Mouse (Mus musculus): Measurements from ENCODE around the gene Adamts17. TPM values are rescaled to one million over a fixed set of nuclear protein-coding genes. Genes with fewer than 3 reads are reported as not detected.

The Adamts17 gene
- polyA plus RNA-seq, 1 experiment = 6.8 TPM

DNA sequence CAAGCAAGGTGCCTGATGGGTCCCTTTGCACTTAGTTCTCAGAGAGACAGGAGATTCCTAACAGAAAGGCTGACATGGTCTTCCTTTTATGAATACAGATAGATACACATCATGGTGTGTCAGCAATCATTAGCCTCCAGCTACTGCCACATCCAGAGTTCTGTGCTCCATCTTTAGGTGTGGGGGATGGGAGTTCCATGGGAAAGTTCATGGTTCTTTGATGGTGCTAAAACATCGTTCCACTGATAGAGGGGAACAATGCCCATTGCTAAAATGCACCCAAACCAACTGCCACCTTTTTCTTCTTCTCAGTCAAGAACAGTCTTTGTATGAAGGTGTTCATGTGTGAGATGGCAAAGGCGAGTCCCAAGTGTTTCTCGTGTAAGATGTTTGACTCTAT lies 215.3 kb downstream of the Adamts17 start:
- TF ChIP-seq CTCF (IDR thresholded peaks at IDR 0.05; ENCODE audit: control insufficient read depth, insufficient read depth, insufficient replicate concordance, low read depth, low read length) = no peak
- no peak for TF ChIP-seq POLR2A (IDR thresholded peaks at IDR 0.05; ENCODE audit: control insufficient read depth, low read depth, low read length)
- no peak overlapping the region for H3K4me3 ChIP-seq (ENCODE audit: control insufficient read depth, low read depth, low read length)

DNA sequence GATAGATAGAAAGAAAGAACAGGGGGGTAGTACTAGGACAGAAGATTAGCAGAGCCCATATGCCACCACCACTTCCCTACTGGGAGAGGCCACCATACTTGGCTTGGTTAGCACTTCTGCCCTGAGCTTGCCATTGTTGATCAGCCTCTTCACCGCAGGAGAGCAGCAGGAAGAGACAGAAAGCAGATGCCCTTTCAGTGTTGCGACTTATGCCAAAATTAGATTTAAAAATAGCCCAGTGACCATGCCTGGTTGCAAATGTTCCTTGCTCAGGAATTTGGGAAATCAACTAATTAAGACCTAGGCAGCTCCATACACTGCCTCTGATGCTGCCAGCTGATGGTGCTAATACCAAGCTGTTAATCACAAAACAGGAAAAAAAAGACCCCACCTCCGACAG lies 216.0 kb downstream of the Adamts17 start:
- no peaks in the 10 kb centered on the region for H3K36me3 ChIP-seq (ENCODE audit: control insufficient read depth, insufficient read depth, low read length)
- H3K27ac ChIP-seq (ENCODE audit: control insufficient read depth, insufficient read depth, low read depth, low read length) = no peak overlapping the region
- no peaks in the 10 kb centered on the region for H3K4me1 ChIP-seq (ENCODE audit: control insufficient read depth, insufficient read depth, low read length)
- H3K27me3 ChIP-seq (ENCODE audit: control insufficient read depth, insufficient read depth, low read length) = no peaks in the 10 kb centered on the region
- TF ChIP-seq CTCF (IDR thresholded peaks at IDR 0.05; ENCODE audit: control insufficient read depth, insufficient read depth, insufficient replicate concordance, low read depth, low read length) = no peak
- TF ChIP-seq POLR2A (IDR thresholded peaks at IDR 0.05; ENCODE audit: control insufficient read depth, low read depth, low read length) = no peak
- no peak overlapping the region for H3K4me3 ChIP-seq (ENCODE audit: control insufficient read depth, low read depth, low read length)

More for the DNA sequence above, 215.3 kb downstream of the Adamts17 start:
- no peaks in the 10 kb centered on the region for H3K4me1 ChIP-seq (ENCODE audit: control insufficient read depth, insufficient read depth, low read length)
- H3K27ac ChIP-seq (ENCODE audit: control insufficient read depth, insufficient read depth, low read depth, low read length) = no peak overlapping the region
- no peaks in the 10 kb centered on the region for H3K27me3 ChIP-seq (ENCODE audit: control insufficient read depth, insufficient read depth, low read length)
- no peaks in the 10 kb centered on the region for H3K36me3 ChIP-seq (ENCODE audit: control insufficient read depth, insufficient read depth, low read length)

DNA sequence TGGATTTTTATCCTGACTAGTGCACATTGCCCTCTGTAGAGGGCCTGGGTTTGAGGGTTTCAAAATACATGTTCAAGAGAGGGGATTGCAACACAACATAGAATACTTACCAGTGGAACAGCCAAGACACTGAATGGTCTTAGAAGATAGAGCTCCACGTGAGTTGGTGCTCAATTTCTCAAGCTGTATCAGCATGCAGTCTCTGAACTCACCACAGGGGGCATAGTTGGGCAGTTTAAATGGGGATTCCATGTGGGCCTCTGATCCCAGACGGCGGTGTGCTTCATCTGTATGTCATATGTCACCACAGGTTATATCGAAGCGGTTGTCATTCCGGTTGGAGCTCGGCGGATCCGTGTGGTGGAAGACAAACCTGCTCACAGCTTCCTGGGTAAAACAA lies 222.2 kb downstream of the Adamts17 start:
- no peak overlapping the region for H3K4me3 ChIP-seq (ENCODE audit: control insufficient read depth, low read depth, low read length)
- H3K36me3 ChIP-seq (ENCODE audit: control insufficient read depth, insufficient read depth, low read length) = no peaks in the 10 kb centered on the region
- TF ChIP-seq CTCF (IDR thresholded peaks at IDR 0.05; ENCODE audit: control insufficient read depth, insufficient read depth, insufficient replicate concordance, low read depth, low read length) (peak; percentile 49; the same call in 1 of the 2 replicates), POLR2A (IDR thresholded peaks at IDR 0.05; ENCODE audit: control insufficient read depth, low read depth, low read length) (no peak)
- H3K27me3 ChIP-seq (ENCODE audit: control insufficient read depth, insufficient read depth, low read length) = no peaks in the 10 kb centered on the region
- no peak overlapping the region for H3K27ac ChIP-seq (ENCODE audit: control insufficient read depth, insufficient read depth, low read depth, low read length)
- H3K4me1 ChIP-seq (ENCODE audit: control insufficient read depth, insufficient read depth, low read length) = no peaks in the 10 kb centered on the region

DNA sequence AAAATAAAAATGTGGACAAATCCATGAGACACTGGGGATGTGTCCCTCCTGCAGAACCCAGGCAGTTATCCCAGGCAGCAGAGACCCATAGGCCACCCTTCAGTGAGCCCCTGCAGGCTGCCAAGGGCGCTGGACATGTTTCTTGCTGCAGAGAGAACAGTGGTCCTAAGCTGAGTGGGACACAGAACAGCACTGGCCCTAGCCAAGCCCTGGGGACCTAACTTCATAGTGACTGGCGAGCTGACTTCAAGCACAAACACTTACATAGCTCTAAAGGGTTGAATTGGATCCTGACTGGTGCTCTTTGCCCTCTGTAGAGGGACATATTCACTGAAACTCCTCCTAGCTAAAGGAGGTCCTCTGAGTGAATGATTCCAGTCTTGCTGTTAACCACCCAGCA lies 223.0 kb downstream of the Adamts17 start:
- Histone ChIP-seq H3K4me3 (ENCODE audit: control insufficient read depth, low read depth, low read length) (no peak overlapping the region), H3K27ac (ENCODE audit: control insufficient read depth, insufficient read depth, low read depth, low read length) (no peak overlapping the region), H3K36me3 (ENCODE audit: control insufficient read depth, insufficient read depth, low read length) (no peaks in the 10 kb centered on the region), H3K4me1 (ENCODE audit: control insufficient read depth, insufficient read depth, low read length) (no peaks in the 10 kb centered on the region), H3K27me3 (ENCODE audit: control insufficient read depth, insufficient read depth, low read length) (no peaks in the 10 kb centered on the region)
- TF ChIP-seq CTCF (IDR thresholded peaks at IDR 0.05; ENCODE audit: control insufficient read depth, insufficient read depth, insufficient replicate concordance, low read depth, low read length) = no peak
- no peak for TF ChIP-seq POLR2A (IDR thresholded peaks at IDR 0.05; ENCODE audit: control insufficient read depth, low read depth, low read length)

DNA sequence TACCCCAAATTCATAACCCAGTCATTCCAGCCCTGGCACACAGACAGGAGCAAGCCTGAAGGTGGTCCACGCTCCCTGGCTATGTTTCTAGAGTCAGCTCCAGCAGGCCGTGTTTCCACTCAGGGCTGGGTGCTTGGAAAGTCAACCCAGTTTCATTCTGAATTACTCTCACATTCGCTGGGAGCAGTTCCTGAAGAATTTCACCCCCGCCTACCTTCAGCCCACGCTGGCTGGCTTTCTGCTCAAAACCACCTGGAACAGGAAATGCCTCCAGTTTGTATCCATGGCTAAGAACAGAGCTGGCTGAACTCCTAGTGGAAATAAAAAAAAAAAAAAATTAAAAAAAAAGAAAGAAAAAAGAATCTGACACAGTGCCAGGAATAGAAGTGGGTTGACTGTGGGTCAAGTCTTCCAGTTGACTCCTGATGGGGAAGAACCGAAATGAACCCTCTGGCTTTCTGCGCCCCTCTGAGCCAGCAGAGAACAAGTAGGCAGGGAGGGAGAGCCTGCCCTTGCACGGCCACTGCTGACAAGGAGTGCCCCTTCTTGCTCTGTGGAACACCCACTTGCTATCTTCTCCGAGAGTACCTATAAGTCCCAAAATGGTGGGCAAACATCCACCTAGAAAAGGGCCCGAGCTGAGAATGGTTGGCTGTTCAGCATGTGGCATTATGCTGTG lies 225.2 kb downstream of the Adamts17 start:
- Histone ChIP-seq H3K4me3 (ENCODE audit: control insufficient read depth, low read depth, low read length) (no peak overlapping the region), H3K36me3 (ENCODE audit: control insufficient read depth, insufficient read depth, low read length) (no peaks in the 10 kb centered on the region), H3K27me3 (ENCODE audit: control insufficient read depth, insufficient read depth, low read length) (no peaks in the 10 kb centered on the region), H3K27ac (ENCODE audit: control insufficient read depth, insufficient read depth, low read depth, low read length) (no peak overlapping the region), H3K4me1 (ENCODE audit: control insufficient read depth, insufficient read depth, low read length) (no peaks in the 10 kb centered on the region)
- TF ChIP-seq CTCF (IDR thresholded peaks at IDR 0.05; ENCODE audit: control insufficient read depth, insufficient read depth, insufficient replicate concordance, low read depth, low read length) = no peak
- no peak for TF ChIP-seq POLR2A (IDR thresholded peaks at IDR 0.05; ENCODE audit: control insufficient read depth, low read depth, low read length)

DNA sequence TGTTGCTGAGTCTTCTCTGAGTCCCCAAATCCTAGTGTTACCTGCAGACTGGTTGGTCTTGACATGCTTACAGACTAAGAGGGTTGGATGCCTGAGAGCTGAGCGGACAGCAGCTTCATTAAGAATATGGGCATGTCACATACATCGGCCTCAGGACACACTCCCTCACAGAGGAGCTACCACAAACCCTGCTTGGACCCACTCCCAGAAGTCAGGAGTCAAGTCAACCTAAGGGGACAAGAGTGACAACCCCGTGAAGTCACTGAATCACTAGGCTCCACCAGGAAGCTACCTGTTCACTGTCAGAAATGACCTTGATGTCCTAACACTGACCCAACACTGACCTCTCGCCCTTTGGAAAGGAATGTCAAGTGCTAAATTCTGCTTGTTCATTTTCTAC lies 226.1 kb downstream of the Adamts17 start:
- Histone ChIP-seq H3K4me1 (ENCODE audit: control insufficient read depth, insufficient read depth, low read length) (no peaks in the 10 kb centered on the region), H3K27me3 (ENCODE audit: control insufficient read depth, insufficient read depth, low read length) (no peaks in the 10 kb centered on the region), H3K27ac (ENCODE audit: control insufficient read depth, insufficient read depth, low read depth, low read length) (no peak overlapping the region), H3K36me3 (ENCODE audit: control insufficient read depth, insufficient read depth, low read length) (no peaks in the 10 kb centered on the region), H3K4me3 (ENCODE audit: control insufficient read depth, low read depth, low read length) (no peak overlapping the region)
- TF ChIP-seq POLR2A (IDR thresholded peaks at IDR 0.05; ENCODE audit: control insufficient read depth, low read depth, low read length) (no peak), CTCF (IDR thresholded peaks at IDR 0.05; ENCODE audit: control insufficient read depth, insufficient read depth, insufficient replicate concordance, low read depth, low read length) (no peak)

DNA sequence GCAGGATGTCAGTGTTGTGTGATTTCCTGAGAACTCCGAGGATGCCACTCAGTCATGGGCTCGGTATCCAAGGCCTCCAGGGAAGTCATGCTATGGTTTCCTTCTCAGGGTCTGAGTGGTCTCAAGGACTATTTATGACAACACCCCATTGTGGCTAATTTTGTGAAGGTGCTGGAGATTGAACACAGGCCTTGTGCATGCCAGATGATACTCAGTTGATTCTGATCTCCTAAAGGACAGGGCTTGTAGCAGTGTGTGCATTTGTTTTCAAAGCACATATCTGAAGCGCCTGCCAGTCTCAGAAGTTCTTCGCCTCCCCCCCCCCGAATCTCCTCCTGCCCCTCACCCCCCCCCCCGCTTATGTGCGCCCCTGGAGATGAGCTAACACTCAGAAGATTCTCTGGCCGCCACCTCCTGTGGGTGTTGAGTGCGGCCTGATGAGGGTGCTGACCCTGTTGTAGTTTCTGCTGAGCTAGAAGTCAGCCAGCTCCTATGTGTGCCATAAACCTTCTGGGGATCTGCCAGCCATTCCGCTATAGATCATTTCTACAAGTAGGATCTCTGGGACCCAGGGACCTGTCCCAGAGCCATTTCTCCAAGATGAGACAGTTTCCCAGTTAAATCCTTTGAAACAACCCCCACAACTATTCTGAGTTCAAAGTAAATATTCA lies 232.6 kb downstream of the Adamts17 start:
- TF ChIP-seq POLR2A (IDR thresholded peaks at IDR 0.05; ENCODE audit: control insufficient read depth, low read depth, low read length) = no peak
- no peak for TF ChIP-seq CTCF (IDR thresholded peaks at IDR 0.05; ENCODE audit: control insufficient read depth, insufficient read depth, insufficient replicate concordance, low read depth, low read length)
- H3K4me1 ChIP-seq (ENCODE audit: control insufficient read depth, insufficient read depth, low read length) = no peaks in the 10 kb centered on the region
- H3K27me3 ChIP-seq (ENCODE audit: control insufficient read depth, insufficient read depth, low read length) = no peaks in the 10 kb centered on the region
- H3K36me3 ChIP-seq (ENCODE audit: control insufficient read depth, insufficient read depth, low read length) = no peaks in the 10 kb centered on the region
- no peak overlapping the region for H3K4me3 ChIP-seq (ENCODE audit: control insufficient read depth, low read depth, low read length)
- no peak overlapping the region for H3K27ac ChIP-seq (ENCODE audit: control insufficient read depth, insufficient read depth, low read depth, low read length)
